Mouse (Mus musculus): ENCODE results near the gene Akap2.

DNA sequence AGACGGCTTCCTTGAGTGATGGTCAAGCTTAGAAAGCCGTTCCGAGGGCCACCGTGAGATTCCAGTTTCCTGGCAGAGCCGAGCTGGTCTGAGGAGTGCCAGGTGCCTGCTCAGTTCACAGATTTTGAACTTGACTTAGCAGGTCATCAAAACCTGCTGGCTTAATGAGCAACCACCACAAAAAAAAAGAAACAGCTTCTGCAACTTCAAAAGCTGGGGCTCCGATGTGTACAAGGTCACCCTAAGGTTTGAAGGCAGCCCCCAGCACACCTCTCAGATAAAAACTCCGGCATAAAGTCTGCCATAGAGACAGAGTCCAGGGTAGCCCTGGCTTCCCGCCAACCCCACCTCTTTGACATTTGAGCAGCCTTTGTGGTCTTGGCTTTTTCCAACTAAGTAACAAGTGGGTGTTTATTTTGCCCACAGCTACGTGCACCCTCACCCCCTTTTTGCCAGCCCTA lies 198.8 kb downstream of the Akap2 start, which contains the start of gene D630039A03Rik:
- TF ChIP-seq CTCF (IDR thresholded peaks at IDR 0.05; ENCODE audit: low read depth, low read length) (no peak), POLR2A (IDR thresholded peaks at IDR 0.05; ENCODE audit: extremely low read depth, insufficient read depth, low read length) (no peak)
